Mouse (Mus musculus) kidney, postnatal 0 days (tissue): ENCODE results near the gene Acoxl. TPM values are rescaled to one million over a fixed set of nuclear protein-coding genes. Genes with fewer than 3 reads are reported as not detected.
A peak's percentile ranks its signal among the peaks of the same experiment; 100 is the strongest.

Experiments
- ATAC-seq: fragments of 200-750 bp; cut with Nextera tagmentation; replicated peaks from 2 replicates; pipeline ENCODE4 v1.8.0; 2017; ENCODE audit warnings: low read depth, moderate number of reproducible peaks, moderate TSS enrichment, moderate library complexity; ENCODE audit not compliant: low FRiP score
- DNase-seq: peaks from one replicate; pipeline ENCODE4 v3.0.0-alpha.2; 2016; ENCODE audit warnings: low spot score
- H3K27ac ChIP-seq: fragments of 300-500 bp; sonication (generic); 2 replicates; pipeline ENCODE4 v1.5.1; 2014; ENCODE audit warnings: mild to moderate bottlenecking
- H3K27me3 ChIP-seq: fragments of 300-500 bp; sonication (generic); 2 replicates; pipeline ENCODE4 v1.6.1; 2014; ENCODE audit warnings: low read length, mixed read lengths; ENCODE audit not compliant: insufficient read depth
- H3K36me3 ChIP-seq: fragments of 300-500 bp; sonication (generic); 2 replicates; pipeline ENCODE4 v1.6.1; 2014; ENCODE audit warnings: low read length, mixed read lengths; ENCODE audit not compliant: insufficient read depth
- H3K4me1 ChIP-seq: fragments of 300-500 bp; sonication (generic); replicated peaks from 2 replicates; pipeline ENCODE4 v1.6.1; 2014; ENCODE audit warnings: antibody characterized with exemption, low read length, mixed read lengths; ENCODE audit not compliant: insufficient read depth
- H3K4me2 ChIP-seq: fragments of 300-500 bp; sonication (generic); 2 replicates; pipeline ENCODE4 v1.6.1; 2014; ENCODE audit warnings: mild to moderate bottlenecking, low read length, moderate library complexity, mixed read lengths
- H3K4me3 ChIP-seq: fragments of 300-500 bp; sonication (generic); replicated peaks from 2 replicates; pipeline ENCODE4 v1.5.1; 2014; ENCODE audit warnings: low read depth, low read length
- H3K9ac ChIP-seq: fragments of 300-500 bp; sonication (generic); 2 replicates; pipeline ENCODE4 v1.6.1; 2014; ENCODE audit warnings: low read depth, low read length
- H3K9me3 ChIP-seq: fragments of 300-500 bp; sonication (generic); replicated peaks from 2 replicates; pipeline ENCODE4 v1.6.1; 2016; ENCODE audit warnings: low read length, inconsistent platforms, mixed read lengths
- CTCF ChIP-seq: IDR thresholded peaks from 2 replicates; pipeline ENCODE4 v1.5.1; 2016; ENCODE audit warnings: antibody characterized with exemption, low read depth, mild to moderate bottlenecking, moderate library complexity
- WGBS: fragments of 180-500 bp; shearing (Covaris S2); extraction: QIAGEN DNeasy Blood & Tissue Kit; methylation state at CpG from one replicate; pipeline ENCODE4 v1.1.7; 2014; 5-methylcytosine and 5-hydroxymethylcytosine counted together
- polyA plus RNA-seq: library from polyadenylated mRNA; unstranded; fragments of >200 nt; fragmentation: Nextera tagmentation; extraction: Ambion mirVana; gene quantifications from 2 replicates; pipeline ENCODE4 v1.2.1, GENCODE M21; 2015

Acoxl gene
- polyA plus RNA-seq, 1 experiment from 2014 or later: 0.61 TPM

DNA sequence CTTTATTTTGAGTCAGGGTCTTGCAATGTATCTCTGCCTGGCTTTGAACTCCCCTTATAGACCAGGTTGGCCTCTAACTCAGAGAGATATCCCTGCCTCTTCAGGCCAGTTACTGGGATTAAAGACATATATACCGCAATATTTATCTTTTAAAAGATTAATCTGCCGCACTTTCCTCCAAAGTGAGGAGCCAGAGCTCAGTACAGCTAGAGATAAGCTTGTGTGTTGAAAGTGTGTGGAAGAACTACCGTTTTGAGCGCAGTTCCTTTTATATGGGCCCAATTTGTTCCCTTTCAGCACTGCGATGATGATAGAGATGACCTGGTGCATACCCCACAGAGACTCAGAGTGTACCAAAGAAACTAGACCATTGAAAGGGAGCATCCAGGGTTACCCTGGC is 51.3 kb downstream of the Acoxl start:
- ATAC-seq (no peak), DNase-seq (no peak)
- H3K4me3 ChIP-seq: no peak overlapping the region
- H3K9ac ChIP-seq: no peak overlapping the region
- no peaks in the 10 kb centered on the region for H3K27me3 ChIP-seq
- no peaks in the 10 kb centered on the region for H3K36me3 ChIP-seq
- no peak overlapping the region for H3K4me2 ChIP-seq
- H3K27ac ChIP-seq: no peak overlapping the region
- H3K9me3 ChIP-seq: no peaks in the 10 kb centered on the region
- no peak for TF ChIP-seq CTCF
- WGBS: 84% methylated on average over 5 of the region's 5 CpGs
- H3K4me1 ChIP-seq: no peaks in the 10 kb centered on the region

DNA sequence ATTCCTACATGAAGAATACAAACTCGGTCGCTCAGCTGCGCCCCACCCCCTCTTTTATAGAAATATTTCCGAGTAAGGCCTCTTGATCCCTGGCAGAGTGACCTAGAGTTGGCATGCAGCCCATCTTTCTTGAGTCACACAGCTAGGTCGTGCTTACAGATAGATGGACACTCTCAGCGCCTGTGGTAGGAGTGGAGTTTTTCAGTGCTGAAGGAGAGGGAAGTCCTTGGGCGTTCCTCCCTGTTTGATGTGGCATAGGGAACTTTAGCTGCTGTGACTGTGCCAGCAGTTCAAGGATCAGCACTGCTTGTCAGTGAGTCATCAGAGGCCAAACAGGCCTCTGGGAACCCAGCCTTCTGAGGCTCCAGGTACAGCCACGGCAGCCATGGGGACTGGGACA is 51.9 kb downstream of the Acoxl start:
- WGBS: 64% methylated on average over 8 of the region's 8 CpGs
- Histone ChIP-seq H3K9ac (no peak overlapping the region), H3K4me3 (no peak overlapping the region), H3K27ac (no peak overlapping the region), H3K36me3 (no peaks in the 10 kb centered on the region), H3K9me3 (no peaks in the 10 kb centered on the region), H3K4me2 (no peak overlapping the region), H3K4me1 (no peaks in the 10 kb centered on the region), H3K27me3 (no peaks in the 10 kb centered on the region)
- peak; percentile 33; the same call in 1 of the 2 replicates for ATAC-seq
- DNase-seq: peak; percentile 24
- no peak for TF ChIP-seq CTCF

DNA sequence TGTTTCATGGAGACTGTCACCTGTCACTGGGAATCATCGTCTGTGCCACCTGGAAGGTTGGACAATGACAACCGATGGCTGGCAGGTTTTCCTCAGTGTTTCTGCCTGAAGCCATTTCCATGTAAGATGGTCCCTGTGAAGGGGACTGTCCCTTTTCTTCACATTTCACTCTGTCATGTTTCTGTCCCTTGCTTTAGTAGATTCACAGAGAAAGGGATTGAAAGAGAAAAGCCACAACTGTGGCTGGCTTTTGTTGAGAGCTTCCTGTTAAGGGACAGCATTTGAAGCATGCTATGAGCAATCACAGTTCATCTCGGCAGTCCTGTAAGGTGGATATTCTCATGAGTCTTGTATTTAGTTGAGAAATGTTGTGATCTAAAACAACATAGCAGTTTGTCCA is 52.4 kb downstream of the Acoxl start:
- no peak for TF ChIP-seq CTCF
- no peaks in the 10 kb centered on the region for H3K4me1 ChIP-seq
- H3K36me3 ChIP-seq: no peaks in the 10 kb centered on the region
- no peak overlapping the region for H3K9ac ChIP-seq
- no peak overlapping the region for H3K4me2 ChIP-seq
- ATAC-seq (no peak), DNase-seq (no peak)
- H3K9me3 ChIP-seq: no peaks in the 10 kb centered on the region
- H3K27me3 ChIP-seq: no peaks in the 10 kb centered on the region
- no peak overlapping the region for H3K4me3 ChIP-seq
- H3K27ac ChIP-seq: no peak overlapping the region
- WGBS: 90% methylated on average over 3 of the region's 3 CpGs

DNA sequence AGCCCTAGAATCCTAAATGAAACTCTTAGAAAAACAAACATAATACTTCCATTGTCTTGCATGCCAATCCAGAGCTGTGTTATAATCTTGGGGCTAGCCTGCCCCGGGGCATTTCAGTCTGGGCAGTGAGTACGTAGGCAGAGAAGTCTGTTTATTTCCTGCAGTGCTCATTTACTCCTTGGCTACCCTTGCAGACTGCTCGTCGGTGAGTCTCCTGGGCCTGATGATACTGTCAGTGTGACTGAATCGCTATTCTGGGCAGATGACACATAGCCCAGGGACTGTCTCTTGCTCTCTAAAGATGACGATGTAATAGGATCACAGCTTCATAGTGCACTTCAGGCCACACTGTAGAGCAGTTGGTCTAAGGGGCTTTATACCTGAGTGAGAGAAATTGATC is 56.2 kb downstream of the Acoxl start:
- DNase-seq: no peak
- Histone ChIP-seq H3K27me3 (no peaks in the 10 kb centered on the region), H3K27ac (no peak overlapping the region), H3K4me3 (no peak overlapping the region), H3K9ac (no peak overlapping the region), H3K4me2 (no peak overlapping the region), H3K36me3 (no peaks in the 10 kb centered on the region), H3K9me3 (no peaks in the 10 kb centered on the region), H3K4me1 (no peaks in the 10 kb centered on the region)
- no peak for TF ChIP-seq CTCF
- ATAC-seq: no peak
- WGBS: 43% methylated on average over 6 of the region's 6 CpGs

DNA sequence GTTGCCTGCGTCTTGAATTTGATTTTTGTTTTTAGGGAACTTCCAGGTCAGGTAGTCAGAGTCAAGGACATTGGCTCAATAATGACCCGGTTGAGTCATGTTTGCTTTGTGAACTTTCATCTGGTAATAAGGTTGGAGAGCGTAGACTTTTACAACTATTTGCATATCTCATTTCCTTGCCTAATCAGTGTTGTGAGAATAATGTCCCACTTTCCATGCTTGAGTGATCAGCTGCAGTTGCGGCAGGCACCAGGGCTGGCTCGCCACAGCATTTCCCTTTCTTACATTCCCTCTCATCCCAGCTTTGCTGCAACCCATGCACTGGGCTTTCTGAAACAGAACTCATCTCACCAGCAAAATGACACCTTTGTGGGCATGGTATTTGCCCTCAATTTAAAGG is 59.0 kb downstream of the Acoxl start:
- no peak overlapping the region for H3K4me3 ChIP-seq
- TF ChIP-seq CTCF: no peak
- 45% methylated on average over 5 of the region's 5 CpGs for WGBS
- H3K9me3 ChIP-seq: no peaks in the 10 kb centered on the region
- H3K27ac ChIP-seq: no peak overlapping the region
- H3K9ac ChIP-seq: no peak overlapping the region
- H3K4me2 ChIP-seq: no peak overlapping the region
- H3K4me1 ChIP-seq: no peaks in the 10 kb centered on the region
- H3K36me3 ChIP-seq: no peaks in the 10 kb centered on the region
- ATAC-seq (no peak; the same call in 1 of the 2 replicates), DNase-seq (peak; percentile 23)
- H3K27me3 ChIP-seq: no peaks in the 10 kb centered on the region

DNA sequence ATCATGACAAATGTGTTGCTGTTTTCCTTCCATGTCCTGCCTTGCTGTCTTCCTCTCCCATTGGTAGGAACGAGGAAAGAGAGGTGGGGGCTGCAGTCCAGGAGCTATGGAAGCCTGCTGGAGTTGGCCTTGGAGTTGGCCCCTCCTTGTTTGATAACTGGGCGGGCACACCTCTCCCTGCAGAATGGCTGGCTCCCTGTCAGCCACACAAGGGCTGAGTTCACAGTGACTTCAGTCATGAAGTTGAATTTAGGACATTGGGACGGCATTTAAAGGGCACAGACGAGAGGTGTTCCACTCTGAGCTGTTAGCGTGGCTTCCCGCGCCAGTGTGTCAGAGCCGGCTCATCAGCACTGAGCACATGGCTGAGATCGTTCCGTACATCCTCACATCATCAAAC is 66.2 kb downstream of the Acoxl start:
- H3K4me1 ChIP-seq: peaks cover 13% of the 10 kb centered on the region
- no peaks in the 10 kb centered on the region for H3K9me3 ChIP-seq
- 78% methylated on average over 10 of the region's 10 CpGs for WGBS
- no peak overlapping the region for H3K27ac ChIP-seq
- no peak overlapping the region for H3K4me3 ChIP-seq
- no peak for ATAC-seq
- H3K9ac ChIP-seq: no peak overlapping the region
- no peak for TF ChIP-seq CTCF
- no peaks in the 10 kb centered on the region for H3K36me3 ChIP-seq
- no peak for DNase-seq
- no peaks in the 10 kb centered on the region for H3K27me3 ChIP-seq
- H3K4me2 ChIP-seq: no peak overlapping the region

DNA sequence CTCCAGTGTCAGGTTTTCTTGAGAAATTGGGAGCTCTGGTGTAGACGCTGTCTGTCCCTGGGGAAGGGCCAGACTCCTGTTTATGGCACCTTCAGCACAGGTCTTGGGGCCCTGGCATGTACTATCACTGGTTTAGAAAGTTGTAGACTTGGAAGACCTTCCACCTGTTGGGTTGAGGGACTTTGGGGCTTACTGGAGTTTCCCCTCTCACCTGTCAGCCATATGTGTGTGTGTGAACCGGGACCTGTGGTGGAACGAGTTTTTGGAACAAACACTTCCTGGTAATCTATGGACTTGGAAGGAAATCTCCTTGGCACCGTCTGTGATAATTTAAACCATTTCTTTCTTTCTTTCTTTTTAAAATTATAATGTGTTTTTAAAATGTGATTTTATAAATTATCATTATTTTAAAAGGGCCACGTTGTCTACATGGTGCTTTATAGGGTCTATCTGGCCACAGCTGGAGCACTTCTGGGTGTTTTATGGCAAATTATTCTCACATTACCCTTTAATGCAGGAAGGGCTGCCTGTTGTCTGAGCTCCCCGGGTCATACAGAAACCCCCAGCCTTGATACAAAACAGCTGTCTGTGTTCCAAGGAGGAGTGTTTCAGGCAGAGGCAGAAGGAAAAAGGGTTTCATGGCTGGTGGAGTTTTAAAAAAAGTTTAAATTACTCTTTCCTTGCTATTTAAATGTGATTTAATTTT is 68.5 kb downstream of the Acoxl start:
- ATAC-seq (peak; percentile 69; the same call in 1 of the 2 replicates), DNase-seq (peak; percentile 89)
- H3K4me1 ChIP-seq: peaks cover 13% of the 10 kb centered on the region
- H3K9ac ChIP-seq: no peak overlapping the region
- 23% methylated on average over 6 of the region's 6 CpGs for WGBS
- TF ChIP-seq CTCF: no peak
- no peak overlapping the region for H3K4me2 ChIP-seq
- no peaks in the 10 kb centered on the region for H3K36me3 ChIP-seq
- no peaks in the 10 kb centered on the region for H3K27me3 ChIP-seq
- peak overlapping the region; percentile 26; the same call in 1 of the 2 replicates for H3K27ac ChIP-seq
- H3K9me3 ChIP-seq: no peaks in the 10 kb centered on the region
- H3K4me3 ChIP-seq: no peak overlapping the region
